Mouse (Mus musculus) MEL-GATA-1-ER (cell line): ENCODE data around the gene Timm8b.
A peak's percentile ranks its signal among the peaks of the same experiment; 100 is the strongest.

Experiments
- DNase-seq: peaks from one replicate; pipeline ENCODE4 v3.0.0-alpha.2; 2012; ENCODE audit warnings: low read depth; ENCODE audit errors: extremely low read depth

Timm8b gene

DNA sequence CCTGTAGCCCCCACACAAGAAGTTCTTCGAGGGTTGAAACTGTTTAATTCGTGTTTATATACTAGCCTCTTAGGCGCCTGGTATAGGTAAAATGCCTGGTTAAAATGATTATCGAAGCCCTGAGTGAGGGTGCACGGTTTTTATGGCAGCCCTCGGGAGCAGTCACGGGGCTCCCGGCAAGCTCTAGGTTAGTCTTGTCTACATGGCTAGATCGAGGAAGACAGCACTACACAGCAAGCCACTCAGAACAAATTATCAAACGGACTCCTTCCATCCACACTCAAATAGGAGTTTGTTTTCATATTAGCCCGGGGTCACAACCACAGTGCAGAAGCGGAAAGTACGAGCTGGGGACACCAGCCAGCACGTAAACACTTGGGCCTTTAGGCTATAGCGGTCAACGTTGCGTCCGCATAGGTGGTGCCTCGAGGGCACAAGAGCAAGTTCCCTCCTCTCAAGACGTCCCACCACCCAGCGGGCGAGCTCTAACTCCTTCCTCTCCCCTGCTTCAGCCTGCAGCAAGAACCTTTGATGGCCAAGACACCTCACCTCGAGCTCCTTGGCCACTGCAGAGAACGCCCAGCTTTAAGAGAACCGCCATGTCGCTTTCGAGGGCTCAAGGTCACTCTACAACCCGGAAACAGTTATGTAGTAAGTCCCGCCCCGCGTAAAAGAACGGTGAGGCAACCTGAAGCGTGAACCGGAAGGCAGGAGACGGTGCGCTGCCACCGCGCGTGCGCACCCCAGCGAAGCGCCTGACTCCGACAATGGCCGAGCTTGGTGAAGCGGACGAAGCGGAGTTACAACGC is at the start of gene Timm8b, which contains the start of gene Sdhd:
TSS of gene Timm8b (plus strand) at position 722 of the 809 bp plus-strand sequence.
TSS of gene Sdhd (minus strand) at position 624 of the 809 bp plus-strand sequence.
- peak; percentile 92 for DNase-seq

DNA sequence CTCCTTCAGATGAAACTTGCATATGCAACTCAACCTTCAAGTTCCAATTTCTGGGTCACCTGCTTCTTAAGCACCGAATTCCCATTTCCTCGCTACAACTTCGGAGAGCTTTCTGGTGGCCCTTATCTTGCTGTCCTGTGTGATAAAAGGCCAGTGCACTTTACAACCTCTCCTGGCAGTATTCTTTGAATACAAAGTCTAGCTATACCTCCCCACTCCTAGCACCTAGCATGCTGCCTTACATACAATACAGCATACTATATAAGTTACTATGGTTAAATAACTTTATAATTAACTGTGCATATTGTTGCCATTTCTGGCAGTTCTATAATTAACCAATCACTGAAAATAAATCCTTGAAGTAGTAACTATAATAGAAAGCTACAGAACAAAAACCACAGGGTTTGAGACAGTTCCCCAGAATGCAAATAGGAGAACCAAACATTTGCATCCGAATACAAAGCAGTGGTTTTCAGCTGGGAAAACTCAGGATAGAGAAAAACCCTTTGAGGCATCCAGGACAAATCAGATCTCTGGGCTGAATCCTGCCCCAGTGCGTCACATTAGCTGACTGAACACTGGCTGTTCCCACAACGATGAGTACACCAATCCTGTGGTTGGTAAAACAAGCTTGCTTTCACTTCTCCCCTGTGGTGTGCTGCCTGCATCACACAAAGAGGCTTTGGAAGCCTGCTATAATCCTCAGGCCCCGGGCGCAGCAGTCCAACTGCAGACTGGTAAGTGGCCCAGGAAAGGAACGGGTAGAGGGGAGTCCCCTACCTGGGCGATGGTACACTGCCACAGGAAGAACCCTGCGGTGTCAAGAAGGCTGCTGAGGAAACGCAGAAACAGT is 49.2 kb upstream of the Timm8b start, which contains the start of gene Il18:
TSS of gene Il18 (plus strand) at position 587 of the 853 bp plus-strand sequence.
- DNase-seq: no peak

DNA sequence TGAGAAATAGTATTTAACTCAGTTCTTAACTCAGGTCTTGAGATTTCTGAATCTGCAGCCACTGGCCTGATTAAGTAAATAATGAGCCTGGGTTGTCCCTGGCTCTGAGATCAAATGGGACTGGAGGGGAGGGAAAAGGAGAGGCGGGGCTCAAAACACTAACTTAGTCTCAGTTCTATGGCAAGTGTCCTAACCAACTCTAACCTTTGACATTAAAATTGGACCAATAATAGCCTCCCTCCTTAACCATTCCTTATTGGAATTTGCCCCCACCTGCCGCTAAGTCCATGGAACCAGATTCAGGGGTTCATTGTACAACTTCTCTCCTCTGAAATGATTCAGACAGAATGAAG is 48.6 kb upstream of the Timm8b start, which contains the start of gene Bco2:
TSS of gene Bco2 (minus strand) at position 88 of the 353 bp plus-strand sequence.
- DNase-seq: no peak

DNA sequence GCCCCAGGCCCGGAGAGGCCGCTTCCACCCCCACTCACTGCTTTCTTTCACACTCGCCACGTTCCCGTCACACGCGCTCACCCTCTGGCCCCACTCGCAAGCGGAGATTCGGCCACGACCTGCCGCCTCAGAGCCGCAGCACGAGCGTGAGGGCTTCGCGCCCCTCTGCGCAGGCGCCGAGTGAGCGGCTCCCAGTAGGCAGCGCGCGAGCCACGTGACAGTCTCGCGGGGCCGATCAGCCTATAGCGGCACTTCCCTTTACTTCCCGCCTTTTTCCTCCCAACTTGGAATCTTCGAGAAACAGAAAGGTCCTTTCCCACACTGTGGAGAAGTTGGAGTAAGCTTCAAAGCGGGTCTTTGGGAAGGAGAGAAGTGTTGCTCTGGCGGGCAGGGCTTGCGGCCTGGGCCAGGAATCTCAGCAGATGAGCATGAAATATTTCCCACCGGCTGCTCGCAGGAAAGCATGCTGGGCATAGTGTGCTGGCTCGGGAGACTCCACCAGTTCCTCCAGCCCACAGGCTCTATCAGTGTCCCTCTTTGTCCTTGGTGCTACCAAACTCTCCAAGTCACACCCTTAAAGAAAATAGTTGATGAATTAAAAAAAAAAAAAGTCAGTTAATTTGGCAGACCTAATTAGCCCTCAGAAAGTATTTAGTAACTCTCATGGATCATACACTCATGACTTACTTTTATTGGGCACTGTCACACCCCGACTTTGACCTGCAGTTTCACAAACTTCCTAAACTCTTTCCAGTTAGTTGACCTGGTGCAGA is 42.4 kb upstream of the Timm8b start, which contains the start of gene Tex12:
TSS of gene Tex12 (minus strand) at position 181 of the 773 bp plus-strand sequence.
- no peak for DNase-seq

GRCm38 (mm10) chr9:50561918-50562360 is 41.8 kb upstream of the Timm8b start:
- no peak for DNase-seq

GRCm38 (mm10) chr9:50565173-50565572 is 38.5 kb upstream of the Timm8b start:
- no peak for DNase-seq

GRCm38 (mm10) chr9:50565940-50566339 is 37.8 kb upstream of the Timm8b start:
- no peak for DNase-seq

DNA sequence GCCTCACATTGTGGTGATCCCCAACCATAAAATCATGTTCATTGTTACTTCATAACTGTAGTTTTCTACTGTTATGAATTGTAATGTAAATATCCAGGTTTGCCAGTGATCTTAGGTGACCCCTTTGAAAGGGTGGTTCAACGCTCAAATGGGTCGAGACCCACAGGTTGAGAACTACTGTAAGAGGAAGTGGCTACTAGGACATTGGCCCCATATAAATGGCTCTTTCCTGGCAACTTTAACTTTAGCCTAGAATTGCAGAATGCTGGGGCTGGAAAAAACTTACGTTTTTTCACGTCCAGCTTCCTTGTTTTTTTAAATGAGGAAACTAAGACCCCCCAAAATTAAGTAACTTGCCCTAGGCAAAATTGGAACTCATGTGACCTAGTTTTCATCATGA is 36.3 kb upstream of the Timm8b start:
- DNase-seq: no peak

DNA sequence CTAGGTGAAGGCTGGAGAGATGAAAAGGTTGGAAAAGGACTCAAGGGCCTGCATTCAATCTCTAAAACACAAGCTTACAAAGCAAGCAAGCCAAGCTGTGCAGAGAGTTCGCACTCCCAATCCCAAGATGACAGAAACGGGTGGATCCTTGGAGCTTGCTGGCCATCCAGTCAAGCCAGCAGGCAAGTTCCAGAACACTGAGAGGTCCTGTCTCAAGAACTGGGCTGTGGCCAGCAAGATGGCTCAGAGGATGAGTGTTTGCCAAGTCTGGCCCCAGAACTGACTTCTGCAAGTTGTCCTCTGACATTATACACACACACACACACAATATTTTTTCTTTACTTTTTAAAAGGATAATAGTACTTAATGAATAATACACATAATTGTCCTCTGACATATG is 35.8 kb upstream of the Timm8b start:
- no peak for DNase-seq

GRCm38 (mm10) chr9:50569599-50570525 is 33.8 kb upstream of the Timm8b start:
- DNase-seq: no peak

DNA sequence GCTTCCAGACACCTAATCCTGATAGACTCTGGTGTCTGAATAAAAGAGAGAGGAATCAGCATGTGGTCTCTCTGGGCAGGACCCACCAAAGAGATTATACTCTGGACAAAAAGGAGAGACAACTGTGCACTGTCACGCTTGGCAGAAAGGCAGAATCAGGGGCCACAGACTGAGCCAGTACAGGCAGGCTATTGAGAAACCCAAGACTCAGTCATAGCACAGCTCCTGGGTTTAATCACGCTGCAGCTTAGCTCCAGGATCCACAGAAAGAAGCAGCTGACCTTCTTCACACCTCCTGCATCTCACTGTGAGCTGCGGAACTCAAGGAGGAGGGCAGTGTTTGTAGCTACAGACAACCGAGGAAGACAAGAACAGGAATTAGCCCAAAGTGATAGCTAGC is 23.3 kb upstream of the Timm8b start:
- DNase-seq: no peak

GRCm38 (mm10) chr9:50585145-50585818 is 18.4 kb upstream of the Timm8b start:
- DNase-seq: no peak

DNA sequence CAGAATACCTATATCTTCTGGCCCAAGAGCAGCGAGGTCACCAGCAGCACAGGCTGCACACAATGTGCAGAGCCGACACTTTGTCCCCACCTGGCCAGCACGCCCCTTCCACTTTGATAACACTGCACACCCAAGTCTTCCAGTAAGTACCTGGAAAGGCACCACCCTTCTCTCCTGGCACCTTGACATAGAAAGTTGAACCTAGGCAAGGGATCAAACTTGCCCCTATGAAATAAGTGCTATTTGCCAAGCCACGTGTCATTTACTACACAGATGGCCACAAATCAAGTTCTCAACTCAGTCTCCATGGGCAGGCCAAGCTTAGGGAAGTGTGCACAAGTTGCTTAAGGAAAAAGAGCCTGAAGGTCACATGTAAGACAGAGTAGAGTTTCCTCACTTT is 16.8 kb upstream of the Timm8b start:
- no peak for DNase-seq

GRCm38 (mm10) chr9:50590856-50591518 is 12.7 kb upstream of the Timm8b start:
- no peak for DNase-seq

GRCm38 (mm10) chr9:50592955-50593354 is 10.8 kb upstream of the Timm8b start:
- DNase-seq: no peak

DNA sequence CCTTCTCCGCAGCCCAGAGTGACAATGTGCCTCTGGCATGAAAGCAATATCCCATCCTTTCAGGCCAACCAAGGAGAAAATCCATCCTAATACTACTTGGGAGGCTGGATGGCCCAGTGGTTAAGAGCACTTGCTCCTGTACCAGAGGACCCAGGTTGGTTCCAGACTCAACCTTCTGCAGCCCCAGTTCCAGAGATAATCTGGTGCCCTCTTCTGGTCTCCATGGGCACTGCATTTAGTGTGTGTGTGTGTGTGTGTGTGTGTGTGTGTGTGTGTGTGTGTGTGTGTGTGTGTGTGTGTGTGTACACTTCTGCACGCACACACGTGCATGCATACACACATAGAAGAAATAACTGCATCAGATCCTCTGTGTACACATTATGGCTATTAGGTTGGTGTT is 10.2 kb upstream of the Timm8b start:
- DNase-seq: peak; percentile 28

DNA sequence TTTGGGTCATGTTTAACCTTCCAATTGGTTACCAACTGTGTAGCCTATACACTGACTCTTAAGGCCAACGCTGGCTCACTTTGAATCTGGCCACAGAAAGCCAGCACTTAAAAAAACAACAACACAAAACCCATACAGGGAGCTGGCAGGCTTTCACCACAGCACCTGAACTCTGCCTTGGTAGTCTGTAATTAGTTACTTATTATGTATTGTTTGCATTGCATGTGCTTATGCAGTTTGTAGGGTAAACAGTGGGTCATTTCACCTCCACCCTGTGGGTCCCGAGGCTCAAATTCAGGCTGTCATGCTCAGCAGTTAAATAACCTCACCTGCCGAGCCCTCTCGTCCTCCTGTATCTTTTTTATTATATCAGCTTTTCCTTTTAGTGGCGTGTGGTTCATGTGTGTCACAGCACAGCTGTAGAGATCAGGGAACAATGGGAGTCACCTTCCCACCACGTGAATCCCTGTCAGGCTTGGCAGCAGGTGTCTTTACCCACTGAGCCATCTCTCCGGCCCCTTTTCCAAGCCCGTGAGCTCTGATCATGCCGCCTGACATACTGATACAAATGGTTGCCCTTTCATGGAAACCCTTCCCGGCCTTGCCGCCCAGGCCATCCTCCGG is 8.8 kb upstream of the Timm8b start:
- no peak for DNase-seq

GRCm38 (mm10) chr9:50596973-50597372 is 6.7 kb upstream of the Timm8b start:
- no peak for DNase-seq

- DNase-seq: peak; percentile 55
These were observed 2.2 kb upstream of the Timm8b start for GRCm38 (mm10) chr9:50601536-50601935.
